Mouse (Mus musculus) spleen, adult 2 months (tissue): ENCODE measurements around the gene Zeb2. TPM values are rescaled to one million over a fixed set of nuclear protein-coding genes. Genes with fewer than 3 reads are reported as not detected.

Experiments
- DNase-seq, 2 experiments: peaks; one replicate each; pipeline versions ENCODE4 v3.0.0 to v3.0.0-alpha.2; 2012 to 2021; ENCODE audit warnings: low spot score in 2 of 2, low read depth in 1 of 2
- H3K27ac ChIP-seq: fragments of 200-500 bp; 2 replicates; pipeline ENCODE4 v1.5.1; 2012; ENCODE audit warnings: low read length, inconsistent platforms; ENCODE audit not compliant: insufficient read depth
- H3K27me3 ChIP-seq: fragments of 200-500 bp; 2 replicates; pipeline ENCODE4 v1.6.1; 2012; ENCODE audit warnings: mild to moderate bottlenecking, moderate library complexity, low read length, inconsistent platforms; ENCODE audit not compliant: control insufficient read depth, insufficient read depth
- H3K36me3 ChIP-seq: fragments of 200-500 bp; 2 replicates; pipeline ENCODE4 v1.6.1; 2012; ENCODE audit warnings: mild to moderate bottlenecking, low read length, inconsistent platforms; ENCODE audit not compliant: control insufficient read depth, insufficient read depth
- H3K4me1 ChIP-seq: fragments of 200-500 bp; 2 replicates; pipeline ENCODE4 v1.6.1; 2011; ENCODE audit warnings: inconsistent platforms; ENCODE audit not compliant: control insufficient read depth, insufficient read depth, insufficient read length
- H3K4me3 ChIP-seq: fragments of 200-500 bp; 2 replicates; pipeline ENCODE4 v1.5.1; 2011; ENCODE audit warnings: mild to moderate bottlenecking, inconsistent platforms; ENCODE audit not compliant: insufficient read depth, insufficient read length; ENCODE audit errors: extremely low read depth
- CTCF ChIP-seq: fragments of 200-500 bp; IDR thresholded peaks from 2 replicates; pipeline ENCODE4 v1.5.1; 2011; ENCODE audit warnings: mild to moderate bottlenecking, inconsistent platforms; ENCODE audit not compliant: insufficient read depth, insufficient read length, insufficient replicate concordance; ENCODE audit errors: extremely low read depth
- POLR2A ChIP-seq: fragments of 200-500 bp; IDR thresholded peaks from 2 replicates; pipeline ENCODE4 v1.6.1; 2011; ENCODE audit warnings: low read depth, low read length, inconsistent platforms
- WGBS: fragments of 180-500 bp; shearing (Covaris S2); methylation state at CpG from one replicate; pipeline ENCODE4 v1.1.7; 2018; 5-methylcytosine and 5-hydroxymethylcytosine counted together
- polyA plus RNA-seq: library from polyadenylated mRNA; depleted of rRNA; stranded (reverse); fragments of >200 nt; gene quantifications from 2 replicates; pipeline ENCODE4 v1.2.3, GENCODE M21; 2012

Gene Zeb2
- polyA plus RNA-seq, 1 experiment: 18.4 TPM

DNA sequence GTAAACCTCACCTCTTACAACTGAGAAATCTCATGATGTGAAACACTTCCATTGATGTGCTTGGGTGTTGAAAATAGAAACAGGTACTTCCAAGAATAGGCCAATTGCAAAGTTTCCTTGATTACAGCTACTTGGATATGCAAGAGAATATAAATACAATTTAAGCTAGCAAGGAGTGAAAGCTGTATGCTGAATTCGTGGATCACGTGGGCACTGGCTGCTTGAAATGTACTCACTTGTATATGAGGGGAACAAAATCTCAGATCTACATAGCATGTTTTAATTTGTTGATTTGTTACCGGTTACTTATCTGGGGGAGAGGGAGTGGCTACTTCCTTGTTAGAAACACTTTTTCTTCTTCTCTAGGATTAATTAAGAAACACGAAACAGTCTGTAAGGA lies 18.1 kb downstream of the Zeb2 start:
- no peak for DNase-seq
- no peak overlapping the region for H3K27ac ChIP-seq
- H3K27me3 ChIP-seq: no peaks in the 10 kb centered on the region
- no peak for TF ChIP-seq POLR2A
- no peak for TF ChIP-seq CTCF
- H3K36me3 ChIP-seq: peaks cover 3% of the 10 kb centered on the region; the same call in 1 of the 2 replicates
- H3K4me1 ChIP-seq: peaks cover 7% of the 10 kb centered on the region
- WGBS: 77% methylated on average over 4 of the region's 4 CpGs
- no peak overlapping the region for H3K4me3 ChIP-seq

- 66% methylated on average over 5 of the region's 5 CpGs for whole genome bisulfite sequencing
Measured at GRCm38 (mm10) chr2:45097969-45098368, 19.2 kb downstream of the Zeb2 start.

GRCm38 (mm10) chr2:45096638-45097247 lies 20.5 kb downstream of the Zeb2 start:
- DNase-seq: no peak
- H3K4me1 ChIP-seq: peaks cover 7% of the 10 kb centered on the region
- WGBS: 83% methylated on average over 10 of the region's 10 CpGs
- H3K4me3 ChIP-seq: no peak overlapping the region
- TF ChIP-seq CTCF (no peak), POLR2A (no peak)
- no peaks in the 10 kb centered on the region for H3K27me3 ChIP-seq
- H3K27ac ChIP-seq: no peak overlapping the region
- H3K36me3 ChIP-seq: peaks cover 1% of the 10 kb centered on the region; the same call in 1 of the 2 replicates

More at GRCm38 (mm10) chr2:45097969-45098368, 19.2 kb downstream of the Zeb2 start:
- Histone ChIP-seq H3K27me3 (no peaks in the 10 kb centered on the region), H3K36me3 (peaks cover 3% of the 10 kb centered on the region; the same call in 1 of the 2 replicates), H3K4me3 (no peak overlapping the region), H3K4me1 (peaks cover 7% of the 10 kb centered on the region), H3K27ac (no peak overlapping the region)
- TF ChIP-seq CTCF (no peak), POLR2A (no peak)
- no peak for DNase-seq

GRCm38 (mm10) chr2:45095825-45096224 lies 21.4 kb downstream of the Zeb2 start:
- WGBS: 84% methylated on average over 9 of the region's 9 CpGs
- H3K4me1 ChIP-seq: peaks cover 7% of the 10 kb centered on the region

DNA sequence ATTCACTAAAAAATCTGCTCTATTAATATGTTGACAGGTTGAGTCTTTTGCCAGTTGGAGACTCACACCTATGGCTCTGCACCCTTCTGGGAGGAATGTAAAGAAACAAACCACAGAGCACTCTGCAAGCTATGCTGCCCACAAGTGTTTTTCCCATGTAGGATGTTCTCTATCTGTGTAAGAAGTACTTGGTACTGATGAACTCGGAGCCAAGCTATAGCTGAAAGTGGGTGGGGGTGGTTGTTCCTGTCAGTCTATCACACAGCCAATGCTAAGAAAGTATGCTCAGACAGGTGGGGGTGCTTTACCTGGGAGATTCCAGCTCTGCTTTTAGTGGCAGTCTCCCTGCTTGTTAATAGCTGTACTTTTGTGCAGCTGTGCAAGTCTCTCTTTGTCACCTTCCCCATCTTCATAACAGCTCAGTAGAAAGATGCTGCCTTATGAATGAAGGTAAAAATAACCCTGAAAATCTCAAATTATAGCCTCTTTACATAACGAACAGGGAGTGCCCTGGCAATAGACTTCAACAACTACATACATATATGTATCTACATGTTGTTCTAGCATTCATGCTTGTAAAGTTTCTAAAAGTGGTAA lies 22.7 kb downstream of the Zeb2 start:
- no peak for DNase-seq
- Histone ChIP-seq H3K36me3 (no peaks in the 10 kb centered on the region; the same call in 1 of the 2 replicates), H3K27me3 (no peaks in the 10 kb centered on the region), H3K4me1 (no peaks in the 10 kb centered on the region), H3K4me3 (no peak overlapping the region), H3K27ac (no peak overlapping the region)
- TF ChIP-seq CTCF (no peak), POLR2A (no peak)
- 75% methylated on average over 2 of the region's 2 CpGs for WGBS

More at GRCm38 (mm10) chr2:45095825-45096224, 21.4 kb downstream of the Zeb2 start:
- TF ChIP-seq CTCF (no peak), POLR2A (no peak)
- no peak for DNase-seq
- Histone ChIP-seq H3K27ac (no peak overlapping the region), H3K36me3 (peaks cover 1% of the 10 kb centered on the region; the same call in 1 of the 2 replicates), H3K27me3 (no peaks in the 10 kb centered on the region), H3K4me3 (no peak overlapping the region)

DNA sequence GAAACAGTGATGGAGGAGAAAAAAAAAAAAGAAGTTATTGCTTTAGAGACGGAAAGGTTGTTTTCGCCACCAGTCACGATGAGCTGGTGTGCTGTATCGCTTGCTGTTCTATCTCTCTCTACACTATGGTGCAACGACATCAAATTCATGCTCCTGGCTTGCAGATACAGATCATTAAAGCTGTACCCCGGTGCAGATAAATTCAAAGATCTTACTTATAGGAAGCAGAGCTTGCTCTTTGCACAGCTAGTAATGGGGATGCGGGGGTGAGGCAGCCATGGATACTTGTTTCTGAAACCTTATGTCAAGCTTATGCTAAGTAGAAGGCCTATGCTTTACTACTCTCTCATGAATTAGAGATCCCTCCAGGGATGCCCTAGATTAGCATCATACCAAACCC lies 23.7 kb downstream of the Zeb2 start:
- Histone ChIP-seq H3K36me3 (no peaks in the 10 kb centered on the region; the same call in 1 of the 2 replicates), H3K4me1 (no peaks in the 10 kb centered on the region), H3K27ac (no peak overlapping the region), H3K4me3 (no peak overlapping the region), H3K27me3 (no peaks in the 10 kb centered on the region)
- TF ChIP-seq CTCF (no peak), POLR2A (no peak)
- WGBS: 96% methylated on average over 7 of the region's 7 CpGs
- no peak for DNase-seq

DNA sequence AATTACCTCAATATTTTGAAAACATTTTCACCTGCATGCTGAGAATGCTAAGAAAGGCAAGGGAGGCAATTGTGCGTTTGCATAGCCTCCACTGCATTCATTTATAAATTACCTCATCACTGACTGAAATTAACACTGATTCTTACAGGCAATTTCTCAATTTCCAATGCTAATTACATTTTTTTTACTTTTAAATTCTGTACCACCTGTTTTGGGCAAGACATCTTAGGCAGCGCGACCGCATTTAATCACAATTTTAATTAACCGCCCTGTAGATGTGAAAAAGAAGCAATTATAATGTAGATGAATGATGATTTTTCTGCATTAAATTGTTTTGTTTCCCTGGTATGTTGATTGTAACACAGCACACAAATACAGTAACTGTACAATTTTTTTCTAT lies 24.5 kb downstream of the Zeb2 start:
- H3K4me3 ChIP-seq: no peak overlapping the region
- no peaks in the 10 kb centered on the region for H3K4me1 ChIP-seq
- no peak for DNase-seq
- TF ChIP-seq CTCF (no peak), POLR2A (no peak)
- WGBS: 95% methylated on average over 5 of the region's 5 CpGs
- no peaks in the 10 kb centered on the region; the same call in 1 of the 2 replicates for H3K36me3 ChIP-seq
- H3K27me3 ChIP-seq: no peaks in the 10 kb centered on the region
- no peak overlapping the region for H3K27ac ChIP-seq
